19 mouse cellular contexts compared by ENCODE assay signal in the genomic region with DNA sequence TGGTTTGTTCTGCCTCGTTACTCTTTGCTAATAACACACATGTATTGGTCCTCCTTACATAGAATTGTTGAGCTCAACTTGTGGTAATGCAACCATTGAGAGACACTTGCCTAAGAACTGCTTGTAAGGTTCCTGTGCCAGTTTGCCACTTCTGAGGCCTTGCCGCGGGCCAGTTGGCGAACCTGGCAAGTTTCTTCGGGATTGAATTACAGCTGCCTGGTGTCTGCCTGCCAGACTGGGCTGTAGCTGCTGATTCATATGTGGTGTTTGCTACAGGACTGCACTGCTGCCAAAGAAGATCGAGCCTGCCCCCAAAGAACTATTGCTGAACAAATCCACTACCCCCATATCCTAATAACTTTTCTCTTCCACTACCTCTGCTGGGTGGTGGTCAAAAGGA. TPM values are rescaled to one million over a fixed set of nuclear protein-coding genes. Genes with fewer than 3 reads are reported as not detected.
DNase-seq lines count a peak whose midpoint lies in the region; ATAC-seq and TF ChIP-seq lines count a peak whose summit lies in the region.
"Had no signal": no experiment of that assay in that cellular context is flagged by ENCODE, and none has a peak within 500 bp of the region (broad histone marks: within the 10 kb centered on the region; RNA-seq: fewer than 3 reads in every experiment).

No protein-coding gene starts in this region.

- peaks cover 29% of the 10 kb centered on the region for H3K27me3 ChIP-seq in kidney, embryonic 15.5 days
- H3K27me3 ChIP-seq: CH12.LX; embryonic facial prominence, embryonic 13.5 days; forebrain, embryonic 13.5 days; heart, embryonic 13.5 days; hindbrain, embryonic 15.5 days had no signal

- H3K9me3 ChIP-seq in kidney, embryonic 15.5 days (replicated peaks) = no peaks in the 10 kb centered on the region
- H3K9me3 ChIP-seq: embryonic facial prominence, embryonic 13.5 days; forebrain, embryonic 13.5 days; heart, embryonic 13.5 days; hindbrain, embryonic 15.5 days had no signal

- H3K36me3 ChIP-seq in kidney, embryonic 15.5 days = no peaks in the 10 kb centered on the region
- H3K36me3 ChIP-seq: embryonic facial prominence, embryonic 13.5 days; heart, embryonic 13.5 days; hindbrain, embryonic 15.5 days had no signal

- H3K4me2 ChIP-seq in kidney, embryonic 15.5 days = no peak overlapping the region
- H3K4me2 ChIP-seq: embryonic facial prominence, embryonic 13.5 days; forebrain, embryonic 13.5 days; heart, embryonic 13.5 days; hindbrain, embryonic 15.5 days had no signal

- peak overlapping the region; percentile 82 for H3K27ac ChIP-seq in gastrocnemius, adult 2 months
- no peak overlapping the region for H3K27ac ChIP-seq in kidney, embryonic 15.5 days
- H3K27ac ChIP-seq: embryonic facial prominence, embryonic 13.5 days; forebrain, embryonic 13.5 days; heart, embryonic 13.5 days; hindbrain, embryonic 15.5 days had no signal

- intact Hi-C loops in gastrocnemius, adult 2 months (cut with DNase I) = loop anchor here (1.0 kb wide), 1 partner anchor 197 kb away; no protein-coding TSS in a partner anchor

- TF ChIP-seq CTCF in gastrocnemius, adult 2 months (IDR thresholded peaks at IDR 0.05) = no peak

- ATAC-seq in kidney, embryonic 15.5 days (replicated peaks; ENCODE audit: low FRiP score) = no peak
- ATAC-seq: forebrain, embryonic 13.5 days; forebrain, postnatal 0 days had no signal

- no peak overlapping the region for H3K9ac ChIP-seq in kidney, embryonic 15.5 days
- H3K9ac ChIP-seq: embryonic facial prominence, embryonic 13.5 days; forebrain, embryonic 13.5 days; forebrain, postnatal 0 days; heart, embryonic 13.5 days; hindbrain, embryonic 15.5 days had no signal

- 0 out of 2 replicates have a peak, but pooled peaks cover 2% of the 10 kb centered on the region for H3K4me1 ChIP-seq in kidney, embryonic 15.5 days
- H3K4me1 ChIP-seq: embryonic facial prominence, embryonic 13.5 days; forebrain, embryonic 13.5 days; hindbrain, embryonic 15.5 days had no signal

- H3K4me3 ChIP-seq in gastrocnemius, adult 2 months = peak overlapping the region; percentile 26; the same call in 1 of the 2 replicates
- no peak overlapping the region for H3K4me3 ChIP-seq in kidney, embryonic 15.5 days (replicated peaks)
- H3K4me3 ChIP-seq: embryonic facial prominence, embryonic 13.5 days; forebrain, embryonic 13.5 days; heart, embryonic 13.5 days; hindbrain, embryonic 15.5 days had no signal

- WGBS in kidney, embryonic 15.5 days = 83% methylated on average over 6 of the region's 6 CpGs

- peak; percentile 83 for DNase-seq in heart, adult 11 months
- DNase-seq in heart, adult 9 months (ENCODE audit: low spot score in 2 of 2) = no peak
- DNase-seq in gastrocnemius, adult 2 months = peak; percentile 89
- peak; percentile 82 for DNase-seq in gastrocnemius, postnatal 25 days
- no peak for DNase-seq in cerebellum, adult 8-10 months
- DNase-seq in urinary bladder, postnatal 4 days (ENCODE audit: low spot score in 2 of 2) = no peak
- DNase-seq: adrenal gland, postnatal 10 days; cerebellum, adult 11 months; cerebellum, adult 9-11 months; cerebellum, postnatal 36 days; forebrain, postnatal 0 days; heart, postnatal 36 days; kidney, adult 11 months had no signal

RNA-seq across cellular contexts. Expression of gene Creg1, which starts 9.3 kb away (rescaled TPM):
- 10 to 100 TPM; 46.2 to 67.4 TPM for total RNA-seq in gastrocnemius, adult 2 months (2021)
- total RNA-seq in gastrocnemius, postnatal 25 days (2021) = 10 to 100 TPM; 49.6 to 62.8 TPM
- polyA plus RNA-seq in kidney, embryonic 15.5 days (2015; fragmentation: Nextera tagmentation; extraction: Ambion mirVana) = 54.4 and 58.4 TPM in 2 replicates

RNA-seq across cellular contexts. Expression of gene Cd247, which starts 34.3 kb away (rescaled TPM):
- under 1 TPM; 0.17 to 0.38 TPM for total RNA-seq in gastrocnemius, adult 2 months (2021)
- total RNA-seq in gastrocnemius, postnatal 25 days (2021) = under 1 TPM; 0.43 to 0.70 TPM
- polyA plus RNA-seq in kidney, embryonic 15.5 days (2015; fragmentation: Nextera tagmentation; extraction: Ambion mirVana) = 0.66 and 0.69 TPM in 2 replicates

RNA-seq across cellular contexts. Expression of gene Rcsd1, which starts 44.6 kb away (rescaled TPM):
- 10 to 100 TPM; 93.3 to 95.0 TPM for total RNA-seq in gastrocnemius, adult 2 months (2021)
- 10 to 100 TPM; 80.0 to 85.8 TPM for total RNA-seq in gastrocnemius, postnatal 25 days (2021)
- 56.2 and 57.8 TPM in 2 replicates for polyA plus RNA-seq in kidney, embryonic 15.5 days (2015; fragmentation: Nextera tagmentation; extraction: Ambion mirVana)

Comparison
In these comparisons a context has a peak if more than half of its experiments do, and no peak if none do; other contexts are left out.
1. DNase-seq: peak in heart, adult 11 months (single experiment), gastrocnemius, adult 2 months (single experiment) and gastrocnemius, postnatal 25 days (single experiment); none in heart, adult 9 months (0 of 2), cerebellum, adult 8-10 months (single experiment) and urinary bladder, postnatal 4 days (0 of 2).